9 mouse cellular contexts compared by ENCODE assay signal in genomic region chr15:83252060-83252459, GRCm38 (mm10). TPM values are rescaled to one million over a fixed set of nuclear protein-coding genes. Genes with fewer than 3 reads are reported as not detected.
DNase-seq lines count a peak whose midpoint lies in the region; ATAC-seq and TF ChIP-seq lines count a peak whose summit lies in the region.
"Had no signal": no experiment of that assay in that cellular context is flagged by ENCODE, and none has a peak within 500 bp of the region (broad histone marks: within the 10 kb centered on the region; RNA-seq: fewer than 3 reads in every experiment).

No protein-coding gene starts in this region.

- no peak overlapping the region for H3K4me2 ChIP-seq in heart, embryonic 11.5 days
- peak overlapping the region; percentile 95; the same call in 1 of the 2 replicates for H3K4me2 ChIP-seq in embryonic facial prominence, embryonic 14.5 days (ENCODE audit: low read depth, low read length)
- H3K4me2 ChIP-seq in hindbrain, postnatal 0 days (ENCODE audit: low read depth, low read length): peak overlapping the region; percentile 91; the same call in 1 of the 2 replicates

- peak; percentile 63 to 78 for DNase-seq in heart, adult 18-20 months
- no peak for DNase-seq in embryonic facial prominence, embryonic 14.5 days (ENCODE audit: low spot score)
- no peak for DNase-seq in hindbrain, postnatal 0 days (ENCODE audit: low spot score)
- DNase-seq in lung, postnatal 10 days: peak; percentile 38
- DNase-seq in B cell, adult 2 months: no peak
- DNase-seq in cerebellum, adult 9-11 months: no peak
- no peak for DNase-seq in left cerebral cortex, adult 9 months (ENCODE audit: low spot score in 2 of 2)

- no peaks in the 10 kb centered on the region for H3K9me3 ChIP-seq in heart, embryonic 11.5 days (replicated peaks; ENCODE audit: control insufficient read depth, low read length)
- no peaks in the 10 kb centered on the region for H3K9me3 ChIP-seq in embryonic facial prominence, embryonic 14.5 days (ENCODE audit: control insufficient read depth, low read length)
- no peaks in the 10 kb centered on the region for H3K9me3 ChIP-seq in hindbrain, postnatal 0 days (ENCODE audit: low read length)

- peaks cover 6% of the 10 kb centered on the region; the same call in 1 of the 2 replicates for H3K4me1 ChIP-seq in heart, embryonic 11.5 days (ENCODE audit: control insufficient read depth, insufficient read depth, low read length)
- H3K4me1 ChIP-seq in embryonic facial prominence, embryonic 14.5 days (ENCODE audit: control insufficient read depth, insufficient read depth, low read length): peaks cover 4% of the 10 kb centered on the region; the same call in 1 of the 2 replicates
- no peaks in the 10 kb centered on the region for H3K4me1 ChIP-seq in hindbrain, postnatal 0 days (ENCODE audit: insufficient read depth, low read length)

- no peak for TF ChIP-seq CTCF in hindbrain, postnatal 0 days (IDR thresholded peaks at IDR 0.05; ENCODE audit: low read depth)

- 69% methylated on average over 14 of the region's 14 CpGs for WGBS in heart, embryonic 11.5 days (ENCODE audit: insufficient replicate concordance)
- WGBS in embryonic facial prominence, embryonic 14.5 days: 54% methylated on average over 14 of the region's 14 CpGs
- WGBS in hindbrain, postnatal 0 days: 52% methylated on average over 14 of the region's 14 CpGs

- H3K36me3 ChIP-seq in heart, embryonic 11.5 days (ENCODE audit: control insufficient read depth, insufficient read depth, low read length): no peaks in the 10 kb centered on the region
- H3K36me3 ChIP-seq in embryonic facial prominence, embryonic 14.5 days (ENCODE audit: control insufficient read depth, insufficient read depth, low read length): no peaks in the 10 kb centered on the region
- no peaks in the 10 kb centered on the region for H3K36me3 ChIP-seq in hindbrain, postnatal 0 days (ENCODE audit: insufficient read depth, low read length)

- no peak overlapping the region for H3K9ac ChIP-seq in heart, embryonic 11.5 days (ENCODE audit: low read depth, low read length)
- no peak overlapping the region for H3K9ac ChIP-seq in embryonic facial prominence, embryonic 14.5 days (ENCODE audit: low read depth, low read length)
- H3K9ac ChIP-seq in hindbrain, postnatal 0 days (replicated peaks; ENCODE audit: low read length): no peak overlapping the region

- H3K4me3 ChIP-seq in heart, embryonic 11.5 days (ENCODE audit: low read depth, low read length): no peak overlapping the region
- peak overlapping the region; percentile 53 for H3K4me3 ChIP-seq in embryonic facial prominence, embryonic 14.5 days (ENCODE audit: low read depth, low read length)
- H3K4me3 ChIP-seq in hindbrain, postnatal 0 days (ENCODE audit: low read length): no peak overlapping the region

- ATAC-seq in heart, embryonic 11.5 days (replicated peaks; ENCODE audit: insufficient number of reproducible peaks, low FRiP score, low TSS enrichment): no peak
- ATAC-seq in embryonic facial prominence, embryonic 14.5 days (ENCODE audit: low read depth): no peak
- no peak for ATAC-seq in hindbrain, postnatal 0 days
- ATAC-seq: CD4-positive, CD25-positive, alpha-beta regulatory T cell, adult 4 months had no signal

- H3K27ac ChIP-seq in heart, embryonic 11.5 days (ENCODE audit: low read depth, low read length): no peak overlapping the region
- no peak overlapping the region for H3K27ac ChIP-seq in embryonic facial prominence, embryonic 14.5 days (replicated peaks; ENCODE audit: low read depth, low read length)
- no peak overlapping the region for H3K27ac ChIP-seq in hindbrain, postnatal 0 days

- peaks cover 30% of the 10 kb centered on the region for H3K27me3 ChIP-seq in heart, embryonic 11.5 days (ENCODE audit: control insufficient read depth, insufficient read depth, low read length)
- peaks cover 37% of the 10 kb centered on the region for H3K27me3 ChIP-seq in embryonic facial prominence, embryonic 14.5 days (replicated peaks; ENCODE audit: control insufficient read depth, insufficient read depth, low read length)
- peaks cover 22% of the 10 kb centered on the region; the same call in 1 of the 2 replicates for H3K27me3 ChIP-seq in hindbrain, postnatal 0 days (ENCODE audit: insufficient read depth, low read length)

RNA-seq across cellular contexts. Expression of gene A4galt, which starts 0.5 kb away (rescaled TPM):
- 1 to 10 TPM; 7.0 to 7.2 TPM for total RNA-seq in heart, adult 18-20 months (2021)
- 0.17 and 0.55 TPM in 2 replicates for polyA plus RNA-seq in heart, embryonic 11.5 days (2014; fragmentation: Nextera tagmentation; extraction: Ambion mirVana)
- polyA plus RNA-seq in embryonic facial prominence, embryonic 14.5 days (2014; fragmentation: Nextera tagmentation; extraction: Ambion mirVana): 2.3 and 2.4 TPM in 2 replicates
- total RNA-seq in hindbrain, postnatal 0 days (2014; rRNA removed): 7.1 and 14.8 TPM in 2 replicates
- polyA plus RNA-seq in hindbrain, postnatal 0 days (2015; fragmentation: Nextera tagmentation; extraction: Ambion mirVana): 6.7 and 7.1 TPM in 2 replicates
- polyA plus RNA-seq: CD4-positive, CD25-positive, alpha-beta regulatory T cell, adult 4 months had no signal

Comparison
In these comparisons a context has a peak if more than half of its experiments do, and no peak if none do; other contexts are left out.
1. DNase-seq: peak in heart, adult 18-20 months (2 of 2) and lung, postnatal 10 days (single experiment); none in embryonic facial prominence, embryonic 14.5 days (single experiment), hindbrain, postnatal 0 days (single experiment), B cell, adult 2 months (0 of 2), cerebellum, adult 9-11 months (single experiment) and left cerebral cortex, adult 9 months (0 of 2).